Mouse (Mus musculus) liver, adult 2 months (tissue): ENCODE measurements around the gene Eif2ak4.

ENCODE experiments used
- CTCF ChIP-seq: fragments of 200-500 bp; IDR thresholded peaks from 2 replicates; pipeline ENCODE4 v1.5.1; 2011; ENCODE audit warnings: low read depth, low read length, control low read depth
- POLR2A ChIP-seq: fragments of 200-500 bp; IDR thresholded peaks from 2 replicates; pipeline ENCODE4 v1.6.1; 2011; ENCODE audit warnings: low read length, control low read depth; ENCODE audit not compliant: insufficient read depth; ENCODE audit errors: extremely low read depth

DNA sequence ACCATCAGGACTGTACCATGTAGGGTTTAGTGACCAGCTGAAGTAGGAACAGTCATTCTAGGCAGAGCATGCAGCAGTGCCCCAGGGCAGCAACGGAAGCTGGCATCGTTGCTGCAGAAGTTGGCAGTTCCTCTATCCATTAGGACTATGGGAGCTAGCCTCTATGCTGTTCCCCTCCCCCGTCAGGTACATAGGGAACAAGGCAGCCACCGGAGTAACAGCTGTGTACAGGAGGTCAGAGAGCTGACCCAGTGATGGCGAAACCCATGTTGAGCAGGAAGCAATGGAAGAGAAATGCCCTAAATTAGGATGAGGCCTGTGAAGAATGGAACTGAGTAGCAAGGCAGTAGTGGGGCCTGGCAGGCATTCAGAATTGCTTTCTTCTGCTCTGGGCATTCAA is 53.8 kb downstream of the Eif2ak4 start:
- TF ChIP-seq CTCF (no peak), POLR2A (no peak)
